Mouse (Mus musculus) limb, embryonic 15.5 days (tissue): ENCODE measurements at regions not wholly inside any gene's neighbourhood (a gene's known extent, or its start where the extent isn't known, plus 50 kb on each side); places are given as distances from the start of the nearest gene placed in this dataset.

Source experiments
- ATAC-seq: fragments of 200-750 bp; cut with Nextera tagmentation; 2 replicates; pipeline ENCODE4 v1.8.0; 2017; ENCODE audit warnings: low read depth, moderate TSS enrichment; ENCODE audit not compliant: insufficient number of reproducible peaks, low FRiP score, low TSS enrichment
- H3K27ac ChIP-seq: fragments of 300-500 bp; sonication (generic); 2 replicates; pipeline ENCODE4 v1.5.1; 2015; ENCODE audit warnings: moderate library complexity, mild to moderate bottlenecking, inconsistent platforms
- H3K27me3 ChIP-seq: fragments of 300-500 bp; sonication (generic); 2 replicates; pipeline ENCODE4 v1.6.1; 2015; ENCODE audit warnings: inconsistent platforms
- H3K36me3 ChIP-seq: fragments of 300-500 bp; sonication (generic); 2 replicates; pipeline ENCODE4 v1.6.1; 2015; ENCODE audit warnings: inconsistent platforms
- H3K4me1 ChIP-seq: fragments of 300-500 bp; sonication (generic); 2 replicates; pipeline ENCODE4 v1.6.1; 2015; ENCODE audit warnings: inconsistent platforms
- H3K4me2 ChIP-seq: fragments of 300-500 bp; sonication (generic); 2 replicates; pipeline ENCODE4 v1.6.1; 2015; ENCODE audit warnings: mild to moderate bottlenecking, inconsistent platforms
- H3K4me3 ChIP-seq: fragments of 300-500 bp; sonication (generic); 2 replicates; pipeline ENCODE4 v1.5.1; 2015; ENCODE audit warnings: mild to moderate bottlenecking, inconsistent platforms
- H3K9ac ChIP-seq: fragments of 300-500 bp; sonication (generic); 2 replicates; pipeline ENCODE4 v1.6.1; 2015; ENCODE audit warnings: inconsistent platforms
- H3K9me3 ChIP-seq: fragments of 300-500 bp; sonication (generic); 2 replicates; pipeline ENCODE4 v1.6.1; 2016; ENCODE audit warnings: inconsistent platforms
- WGBS: fragments of 180-500 bp; shearing (Covaris S2); methylation state at CpG from one replicate; pipeline ENCODE4 v1.1.7; 2015; 5-methylcytosine and 5-hydroxymethylcytosine counted together

DNA sequence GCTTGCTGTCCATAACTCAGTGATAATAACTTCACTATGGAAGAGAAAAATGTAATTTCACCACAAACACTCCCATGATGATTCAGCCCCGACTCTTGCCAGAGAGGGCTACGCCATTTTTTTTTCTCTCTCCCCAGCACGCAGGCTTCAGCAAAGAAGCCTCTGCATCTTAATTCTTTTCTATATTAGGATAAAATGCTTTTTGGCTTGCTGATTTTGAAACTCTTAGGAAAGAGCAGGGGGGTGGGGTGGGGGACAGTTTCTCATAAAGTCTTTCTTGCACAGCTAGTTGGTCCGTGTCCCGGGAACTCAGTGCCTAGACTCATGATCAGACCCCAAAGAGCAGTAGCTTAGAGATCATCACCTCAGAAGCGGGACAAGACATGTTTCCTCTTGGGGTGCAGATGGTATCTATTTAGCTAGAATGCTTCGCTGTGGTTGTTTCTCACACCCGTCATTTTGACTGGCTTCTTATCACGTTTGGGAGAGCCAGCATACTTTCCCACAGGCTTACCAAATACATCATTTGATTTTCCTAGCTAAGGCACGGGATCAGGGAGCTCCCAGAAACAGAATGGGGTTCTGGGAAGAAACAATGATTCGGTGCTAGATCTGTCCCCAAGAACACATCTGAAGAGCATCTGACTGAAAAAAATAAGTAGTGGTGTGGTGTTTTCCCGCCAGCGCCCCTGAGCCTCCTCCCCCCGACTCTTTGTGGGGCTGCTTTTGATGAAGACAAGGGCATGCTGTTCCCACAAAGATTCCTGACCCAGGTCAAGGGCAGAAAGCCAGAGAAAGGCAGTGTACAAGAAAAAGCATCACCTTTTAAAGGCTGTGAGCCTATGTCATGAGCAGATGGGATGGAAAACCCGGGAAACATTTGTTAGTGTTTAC lies 483.6 kb upstream of the Id4 start:
- 32% methylated on average over 15 of the region's 15 CpGs for WGBS
- H3K27me3 ChIP-seq, result no peaks in the 10 kb centered on the region
- H3K4me1 ChIP-seq, result peaks cover 14% of the 10 kb centered on the region
- ATAC-seq, result peak; percentile 69; the same call in 1 of the 2 replicates
- H3K36me3 ChIP-seq, result no peaks in the 10 kb centered on the region
- H3K4me2 ChIP-seq, result peak overlapping the region; percentile 30; the same call in 1 of the 2 replicates
- H3K9ac ChIP-seq, result no peak overlapping the region
- H3K9me3 ChIP-seq, result no peaks in the 10 kb centered on the region
- peak overlapping the region; percentile 78 for H3K27ac ChIP-seq
- 0 out of 2 replicates have a peak overlapping the region, but pooled peaks have one; percentile 1 for H3K4me3 ChIP-seq

DNA sequence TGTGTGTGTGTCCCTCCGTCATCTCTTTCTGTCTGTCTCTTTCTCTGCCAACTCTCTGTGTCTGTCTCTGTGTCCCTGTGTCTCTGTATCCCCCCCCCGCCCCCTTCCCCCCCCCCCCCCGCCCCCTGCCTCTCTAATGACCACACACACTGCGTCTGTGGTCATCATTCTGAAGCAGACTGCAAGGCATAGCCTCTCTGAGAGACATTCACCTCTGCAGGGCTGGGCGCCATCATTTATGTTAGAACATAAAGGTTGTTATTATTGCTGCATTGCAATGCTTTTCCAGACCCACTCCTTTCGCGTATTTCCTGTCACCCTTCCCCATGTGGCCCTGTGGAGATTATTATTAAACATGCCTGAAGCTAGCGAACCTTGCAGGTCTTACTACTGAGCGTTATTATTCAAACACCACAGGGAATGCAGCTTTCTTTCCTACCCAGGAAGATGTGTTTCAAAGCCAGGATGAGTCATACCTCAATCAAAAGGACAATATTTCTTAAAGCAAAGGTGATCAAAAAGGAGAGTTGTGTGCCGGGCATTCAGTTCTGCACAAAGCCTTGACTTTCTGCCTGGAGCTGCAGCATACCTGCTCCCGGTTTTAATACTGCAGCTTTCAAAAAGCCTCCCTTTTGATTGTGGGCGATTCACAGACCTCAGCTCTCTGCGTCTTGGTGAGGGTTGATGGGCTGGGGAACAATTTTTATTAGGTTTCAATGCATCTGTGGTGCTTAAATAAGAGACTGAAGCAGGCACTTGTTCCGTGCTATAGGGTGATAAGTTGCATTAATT lies 482.6 kb upstream of the Id4 start:
- H3K27me3 ChIP-seq, result no peaks in the 10 kb centered on the region
- 26% methylated on average over 11 of the region's 14 CpGs for WGBS
- H3K27ac ChIP-seq, result peak overlapping the region; percentile 17; the same call in 1 of the 2 replicates
- H3K4me1 ChIP-seq, result peaks cover 14% of the 10 kb centered on the region
- peak overlapping the region; percentile 25; the same call in 1 of the 2 replicates for H3K4me2 ChIP-seq
- no peaks in the 10 kb centered on the region for H3K9me3 ChIP-seq
- H3K4me3 ChIP-seq, result no peak overlapping the region
- H3K36me3 ChIP-seq, result no peaks in the 10 kb centered on the region
- ATAC-seq, result no peak
- H3K9ac ChIP-seq, result no peak overlapping the region

DNA sequence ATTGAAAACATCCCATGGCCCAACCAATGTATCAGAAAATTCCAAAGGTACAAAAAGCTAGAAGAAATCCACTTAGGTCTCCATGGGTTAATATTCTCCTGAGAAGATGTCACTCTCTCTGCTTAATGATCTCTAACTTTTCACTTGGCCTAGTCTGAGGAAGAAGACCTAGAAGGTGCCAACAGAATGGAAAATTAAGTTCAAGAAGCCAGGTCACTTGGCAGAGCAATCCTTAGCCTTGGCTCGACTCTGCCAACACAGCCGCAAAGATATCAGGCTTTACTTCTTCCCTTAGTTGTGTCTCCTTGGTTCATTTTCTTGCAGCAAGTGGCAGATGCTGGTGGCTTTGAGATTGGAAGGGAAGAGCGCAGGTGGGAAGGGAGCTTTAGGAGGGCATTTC lies 476.6 kb upstream of the Id4 start:
- no peaks in the 10 kb centered on the region for H3K9me3 ChIP-seq
- WGBS, result 87% methylated on average over 3 of the region's 3 CpGs
- no peak for ATAC-seq
- no peaks in the 10 kb centered on the region for H3K27me3 ChIP-seq
- no peak overlapping the region for H3K4me3 ChIP-seq
- H3K27ac ChIP-seq, result no peak overlapping the region
- no peaks in the 10 kb centered on the region for H3K36me3 ChIP-seq
- H3K4me1 ChIP-seq, result peaks cover 6% of the 10 kb centered on the region; the same call in 1 of the 2 replicates
- H3K9ac ChIP-seq, result no peak overlapping the region
- no peak overlapping the region for H3K4me2 ChIP-seq

DNA sequence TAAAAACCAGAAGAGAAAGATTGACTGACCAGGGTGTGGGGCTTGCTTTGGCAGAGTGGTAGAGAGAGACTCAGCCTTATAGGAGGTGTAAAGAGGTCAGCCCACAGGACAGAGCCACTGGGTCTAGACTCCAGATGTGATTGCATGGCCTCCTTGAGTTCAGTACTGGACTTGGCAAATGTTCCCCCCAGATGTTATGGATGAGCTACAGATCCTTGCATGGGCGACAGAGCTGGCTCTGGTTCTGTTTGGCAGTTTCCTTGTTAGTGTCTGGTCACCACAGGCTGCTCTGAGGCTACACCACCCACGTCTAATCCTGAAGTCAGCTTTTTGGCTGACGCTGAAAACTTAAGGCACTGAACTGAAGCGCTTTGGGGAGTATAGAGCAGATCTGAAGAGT lies 463.2 kb upstream of the Id4 start:
- H3K9ac ChIP-seq, result no peak overlapping the region
- H3K4me2 ChIP-seq, result no peak overlapping the region
- no peak overlapping the region for H3K27ac ChIP-seq
- 0 out of 2 replicates have a peak, but pooled peaks cover 4% of the 10 kb centered on the region for H3K4me1 ChIP-seq
- WGBS, result 61% methylated on average over 4 of the region's 4 CpGs
- no peak overlapping the region for H3K4me3 ChIP-seq
- H3K9me3 ChIP-seq, result no peaks in the 10 kb centered on the region
- H3K36me3 ChIP-seq, result no peaks in the 10 kb centered on the region
- H3K27me3 ChIP-seq, result no peaks in the 10 kb centered on the region
- ATAC-seq, result no peak

- Histone ChIP-seq H3K27ac (no peak overlapping the region), H3K4me3 (no peak overlapping the region), H3K4me1 (no peaks in the 10 kb centered on the region), H3K27me3 (no peaks in the 10 kb centered on the region), H3K4me2 (no peak overlapping the region), H3K9ac (no peak overlapping the region), H3K36me3 (no peaks in the 10 kb centered on the region), H3K9me3 (no peaks in the 10 kb centered on the region)
- no peak for ATAC-seq
- WGBS, result 68% methylated on average over 6 of the region's 6 CpGs
Measured at GRCm38 (mm10) chr13:47811711-47812415, 449.2 kb upstream of the Id4 start.

DNA sequence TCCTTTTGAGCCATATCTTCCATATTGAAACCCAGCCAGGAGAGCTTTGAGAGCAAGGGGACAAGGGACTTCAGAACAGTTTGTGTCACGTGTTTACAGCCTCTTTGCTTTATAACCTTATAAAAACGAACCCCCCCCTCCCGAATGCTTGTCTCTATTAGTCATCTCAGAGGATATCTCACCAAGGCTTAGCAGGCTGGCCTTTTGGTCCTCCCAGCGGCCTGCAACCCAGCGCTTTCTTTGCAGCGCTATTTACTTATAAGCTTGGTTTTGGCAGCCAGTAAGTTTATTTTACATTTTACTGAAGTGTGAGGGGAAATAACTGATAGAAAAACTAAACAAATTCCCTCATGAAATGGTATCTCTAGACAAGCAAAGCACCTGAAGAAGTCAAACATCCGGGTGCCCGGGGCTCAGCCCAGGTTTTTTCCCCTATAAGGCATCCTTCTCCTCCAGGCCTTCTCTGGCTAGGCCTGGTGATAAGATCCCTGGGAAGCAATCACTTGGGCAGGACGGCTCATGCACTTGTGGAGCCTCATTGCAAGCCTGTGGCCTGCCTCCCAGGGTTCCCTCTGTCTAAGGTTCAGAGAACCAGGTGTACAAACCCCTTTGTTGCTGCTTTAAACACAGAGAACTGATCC lies 442.0 kb upstream of the Id4 start:
- WGBS, result 57% methylated on average over 9 of the region's 9 CpGs
- Histone ChIP-seq H3K27me3 (no peaks in the 10 kb centered on the region), H3K4me3 (no peak overlapping the region), H3K9ac (no peak overlapping the region), H3K4me2 (no peak overlapping the region), H3K4me1 (no peaks in the 10 kb centered on the region), H3K9me3 (no peaks in the 10 kb centered on the region), H3K36me3 (no peaks in the 10 kb centered on the region), H3K27ac (no peak overlapping the region)
- ATAC-seq, result no peak

- no peaks in the 10 kb centered on the region for H3K4me1 ChIP-seq
- no peak overlapping the region for H3K9ac ChIP-seq
- no peak for ATAC-seq
- no peak overlapping the region for H3K4me2 ChIP-seq
- no peak overlapping the region for H3K27ac ChIP-seq
- no peak overlapping the region for H3K4me3 ChIP-seq
- no peaks in the 10 kb centered on the region for H3K36me3 ChIP-seq
- WGBS, result 36% methylated on average over 9 of the region's 9 CpGs
- no peaks in the 10 kb centered on the region for H3K27me3 ChIP-seq
- no peaks in the 10 kb centered on the region for H3K9me3 ChIP-seq
Measured at GRCm38 (mm10) chr13:47836491-47836890, 424.5 kb upstream of the Id4 start.

GRCm38 (mm10) chr13:47842418-47842817 lies 418.6 kb upstream of the Id4 start:
- H3K27ac ChIP-seq, result no peak overlapping the region

DNA sequence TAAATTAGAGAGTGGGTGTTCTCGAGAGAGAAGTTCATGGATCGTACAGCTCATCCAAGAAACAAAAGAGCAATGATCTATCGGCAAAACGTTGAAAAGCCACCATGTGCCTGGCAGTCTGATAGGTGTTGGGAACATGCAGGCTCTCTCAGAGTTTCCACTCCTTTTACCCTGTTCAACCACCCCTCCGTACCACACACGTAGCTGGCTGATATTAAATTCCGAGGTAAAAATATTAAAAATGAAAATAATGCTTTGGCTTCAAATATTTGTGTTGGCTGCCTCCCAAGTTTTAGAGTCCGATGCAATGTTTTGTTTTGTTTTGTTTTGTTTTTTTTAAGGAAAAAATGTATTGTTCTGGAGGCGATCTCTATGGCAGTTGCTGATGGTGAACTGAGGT lies 418.0 kb upstream of the Id4 start:
- no peak for ATAC-seq
- no peak overlapping the region for H3K9ac ChIP-seq
- no peaks in the 10 kb centered on the region for H3K9me3 ChIP-seq
- no peak overlapping the region for H3K4me3 ChIP-seq
- no peaks in the 10 kb centered on the region for H3K36me3 ChIP-seq
- 0 out of 2 replicates have a peak, but pooled peaks cover 2% of the 10 kb centered on the region for H3K4me1 ChIP-seq
- H3K27me3 ChIP-seq, result no peaks in the 10 kb centered on the region
- whole genome bisulfite sequencing, result 62% methylated on average over 9 of the region's 9 CpGs
- no peak overlapping the region for H3K4me2 ChIP-seq
- peak overlapping the region; percentile 59; the same call in 1 of the 2 replicates for H3K27ac ChIP-seq

More at GRCm38 (mm10) chr13:47842418-47842817, 418.6 kb upstream of the Id4 start:
- ATAC-seq, result no peak
- H3K9ac ChIP-seq, result no peak overlapping the region
- H3K9me3 ChIP-seq, result no peaks in the 10 kb centered on the region
- no peak overlapping the region for H3K4me3 ChIP-seq
- 72% methylated on average over 8 of the region's 8 CpGs for WGBS
- no peaks in the 10 kb centered on the region for H3K36me3 ChIP-seq
- no peak overlapping the region for H3K4me2 ChIP-seq
- H3K27me3 ChIP-seq, result no peaks in the 10 kb centered on the region
- 0 out of 2 replicates have a peak, but pooled peaks cover 2% of the 10 kb centered on the region for H3K4me1 ChIP-seq

GRCm38 (mm10) chr13:47843541-47844267 lies 417.3 kb upstream of the Id4 start:
- 58% methylated on average over 13 of the region's 13 CpGs for WGBS
- Histone ChIP-seq H3K9me3 (no peaks in the 10 kb centered on the region), H3K4me1 (peaks cover 8% of the 10 kb centered on the region), H3K4me2 (no peak overlapping the region), H3K9ac (no peak overlapping the region), H3K4me3 (no peak overlapping the region), H3K27ac (peak overlapping the region; percentile 47; the same call in 1 of the 2 replicates), H3K36me3 (no peaks in the 10 kb centered on the region), H3K27me3 (no peaks in the 10 kb centered on the region)
- no peak for ATAC-seq

GRCm38 (mm10) chr13:47846713-47847112 lies 414.3 kb upstream of the Id4 start:
- Histone ChIP-seq H3K4me3 (no peak overlapping the region), H3K9ac (no peak overlapping the region), H3K36me3 (no peaks in the 10 kb centered on the region), H3K4me2 (no peak overlapping the region), H3K27me3 (no peaks in the 10 kb centered on the region), H3K4me1 (peaks cover 10% of the 10 kb centered on the region), H3K27ac (no peak overlapping the region), H3K9me3 (no peaks in the 10 kb centered on the region)
- 87% methylated on average over 3 of the region's 3 CpGs for WGBS
- ATAC-seq, result no peak
